Mouse (Mus musculus): ENCODE data around the gene Dusp10. TPM values are rescaled to one million over a fixed set of nuclear protein-coding genes. Genes with fewer than 3 reads are reported as not detected.

Dusp10 gene
- polyA plus RNA-seq, 2 experiments from 2014 or later, result 17.2 to 18.2 TPM

DNA sequence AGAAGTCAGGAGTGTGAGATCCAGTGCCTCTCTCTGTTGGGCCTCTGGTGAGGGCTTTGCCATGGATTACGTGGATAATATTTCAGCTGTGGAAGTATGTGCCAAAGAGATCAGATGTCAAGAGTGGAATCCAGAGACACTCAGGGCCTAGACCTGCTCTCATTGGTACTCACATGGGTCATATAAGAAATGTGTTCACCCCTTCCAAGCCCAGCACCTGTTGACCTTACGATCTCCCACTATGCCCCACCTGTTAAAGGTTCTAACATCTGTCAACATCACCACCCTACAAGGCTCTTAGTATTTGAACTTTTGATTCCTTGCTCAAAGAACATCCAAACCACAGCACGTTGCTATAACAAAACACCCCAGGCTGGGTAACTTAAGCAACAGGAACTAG is 46.7 kb downstream of the Dusp10 start:
- no peak for ATAC-seq

DNA sequence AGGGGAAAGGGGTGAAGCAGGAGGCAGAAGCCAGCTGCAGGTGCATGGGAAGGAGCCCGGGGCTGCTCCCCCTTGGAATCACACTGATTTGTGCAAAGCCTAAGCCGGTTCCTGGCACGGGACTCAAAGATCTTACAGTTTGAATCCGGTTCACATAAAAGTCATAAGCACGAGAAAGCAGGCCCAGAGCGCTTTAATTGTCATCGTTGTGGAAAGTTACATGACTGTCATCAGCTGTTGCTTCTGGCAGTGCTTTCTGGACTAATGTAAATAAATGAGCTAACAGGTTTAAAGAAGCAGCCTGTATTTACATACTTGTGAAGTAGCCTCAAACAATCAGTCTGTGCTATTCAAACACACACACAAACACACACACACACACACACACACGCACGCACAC is 47.3 kb downstream of the Dusp10 start:
- ATAC-seq, result no peak

DNA sequence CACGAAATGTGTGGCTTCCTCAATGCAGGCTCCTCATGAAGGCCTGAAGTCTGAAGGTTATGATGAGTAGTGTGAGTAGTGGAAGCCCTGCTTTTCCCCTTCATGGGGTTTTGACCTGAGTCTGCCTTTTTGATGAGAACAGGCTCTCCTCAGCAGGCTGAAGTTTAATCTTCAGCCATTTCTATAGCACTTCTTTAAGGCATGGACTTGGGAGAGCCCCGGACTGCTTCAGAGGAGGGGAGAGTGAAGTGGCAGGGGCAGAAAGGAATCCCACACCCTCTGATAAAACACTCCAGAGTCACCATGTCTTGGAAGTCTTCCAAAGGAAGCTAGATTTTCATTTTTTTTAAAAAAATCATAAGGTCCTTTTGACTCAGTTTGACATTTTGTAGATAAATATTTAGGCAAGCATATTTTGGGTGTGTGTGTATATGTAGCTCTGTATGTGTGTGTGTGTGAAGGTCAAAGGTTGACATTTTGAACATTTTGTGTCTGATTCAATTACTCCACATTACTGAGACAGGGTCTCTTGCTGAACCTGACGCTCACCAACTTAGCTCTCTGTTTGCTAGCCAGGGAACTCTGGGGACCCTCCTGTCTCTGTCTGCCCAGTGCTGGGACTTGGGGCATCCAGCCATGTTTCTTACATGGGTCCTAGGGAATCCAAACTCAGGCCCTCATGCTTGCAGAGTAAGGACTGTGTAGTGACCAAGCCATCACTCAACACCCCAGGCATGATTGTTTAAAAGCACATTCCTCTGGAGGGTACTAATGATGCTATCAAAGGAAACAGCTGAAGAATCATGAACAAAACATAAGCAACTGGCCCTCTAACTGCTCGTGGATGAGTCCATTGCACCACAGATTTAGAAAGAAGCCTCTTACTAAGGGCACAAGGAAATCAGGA is 48.0 kb downstream of the Dusp10 start:
- no peak for ATAC-seq

DNA sequence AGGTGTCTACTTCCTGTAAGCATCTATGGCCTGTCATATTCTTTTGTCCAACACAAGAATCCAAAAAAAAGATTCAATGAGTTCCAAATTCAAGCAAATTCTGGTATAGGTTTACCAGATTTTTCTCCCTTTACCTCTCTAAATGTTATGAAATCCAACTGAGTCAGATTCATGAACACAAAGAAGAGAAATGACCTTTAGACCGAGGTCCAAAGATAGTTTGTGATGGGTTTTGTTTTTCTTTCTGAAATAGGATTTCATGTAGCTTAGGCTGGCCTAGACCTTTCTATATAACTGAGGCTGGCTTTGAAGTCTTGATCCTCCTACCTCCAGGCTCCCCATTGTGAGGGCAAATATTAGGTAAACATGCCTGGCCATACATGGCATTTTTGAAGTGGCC is 48.8 kb downstream of the Dusp10 start:
- ATAC-seq, result no peak

- peak; percentile 68 for ATAC-seq
Measured at GRCm38 (mm10) chr1:184064306-184064705, 51.2 kb downstream of the Dusp10 start.

DNA sequence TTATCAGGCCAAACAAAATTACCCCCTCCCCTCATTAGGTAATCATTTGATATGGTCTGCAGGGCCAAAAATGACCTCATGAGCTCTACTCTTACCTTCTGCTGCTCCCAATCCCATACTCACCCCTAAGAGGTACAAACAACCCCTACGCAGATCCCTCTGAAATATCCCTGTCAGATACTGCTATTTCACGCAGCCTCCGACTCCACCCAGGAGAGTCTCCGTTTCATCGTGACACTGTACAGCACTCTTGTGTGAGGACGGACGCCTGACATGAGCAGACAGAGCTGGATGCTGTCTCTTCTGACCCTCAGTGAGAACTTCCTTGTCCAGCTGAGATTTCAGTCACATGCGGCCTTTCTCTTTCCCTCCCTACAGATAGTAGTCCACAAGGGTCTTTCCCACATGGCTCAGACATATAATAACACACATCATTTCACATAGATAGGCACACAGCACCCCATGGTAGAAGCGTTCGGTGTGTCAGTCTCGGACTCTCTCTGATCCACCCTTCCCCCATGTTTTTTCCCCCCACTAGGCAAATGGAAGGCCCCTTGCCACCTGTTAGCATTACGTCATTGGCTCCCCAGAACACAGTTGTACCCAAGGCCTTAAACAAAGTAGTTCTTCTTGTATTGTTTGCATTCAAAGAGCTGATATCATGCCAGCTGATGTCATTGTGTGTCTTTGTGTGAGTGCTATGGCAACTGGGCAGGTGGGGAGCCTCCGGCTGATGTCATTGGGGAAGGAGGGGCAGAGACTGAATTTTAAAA is 52.7 kb downstream of the Dusp10 start:
- no peak for ATAC-seq

GRCm38 (mm10) chr1:184066460-184067287 is 53.6 kb downstream of the Dusp10 start:
- ATAC-seq, result no peak

DNA sequence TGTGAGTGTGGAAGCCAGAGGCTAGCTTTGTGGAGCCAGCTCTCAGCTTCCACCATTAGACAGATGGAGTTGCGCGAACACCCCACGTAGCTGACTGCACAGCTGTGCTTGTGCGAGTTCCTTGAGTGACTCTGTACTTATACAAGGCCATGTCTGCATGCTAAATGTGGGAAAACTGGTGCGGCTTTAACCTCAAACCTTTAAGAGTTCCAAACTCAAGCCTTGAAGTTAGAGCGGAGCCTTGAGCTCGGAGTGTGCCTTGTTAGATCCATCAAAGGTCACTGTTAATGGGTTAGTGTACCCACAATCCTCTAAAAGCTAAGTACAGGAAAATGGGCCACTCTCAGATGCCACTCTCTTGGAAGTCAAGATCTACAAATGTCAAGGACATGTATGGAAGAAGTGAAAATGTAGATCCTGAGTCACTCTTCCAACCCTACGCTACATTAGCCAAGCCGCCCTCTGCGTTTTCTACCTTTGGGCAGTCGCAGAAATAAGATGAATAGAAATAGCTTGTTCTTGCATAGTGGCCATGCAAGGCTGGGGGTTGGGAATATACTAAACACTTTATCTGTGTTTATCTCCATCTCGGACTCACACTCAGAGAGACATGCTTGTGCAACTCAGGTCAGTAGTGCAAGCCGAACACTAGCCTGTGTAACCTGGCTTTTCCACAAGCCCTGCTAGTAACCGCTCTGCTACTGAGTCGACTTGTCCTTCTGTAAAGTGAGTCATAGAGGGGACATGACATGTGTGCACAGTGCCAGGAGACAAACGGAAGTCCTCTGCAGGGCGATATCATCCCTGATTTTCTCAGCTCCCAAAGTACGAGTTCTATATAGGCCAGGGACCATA is 54.8 kb downstream of the Dusp10 start:
- ATAC-seq, result no peak

DNA sequence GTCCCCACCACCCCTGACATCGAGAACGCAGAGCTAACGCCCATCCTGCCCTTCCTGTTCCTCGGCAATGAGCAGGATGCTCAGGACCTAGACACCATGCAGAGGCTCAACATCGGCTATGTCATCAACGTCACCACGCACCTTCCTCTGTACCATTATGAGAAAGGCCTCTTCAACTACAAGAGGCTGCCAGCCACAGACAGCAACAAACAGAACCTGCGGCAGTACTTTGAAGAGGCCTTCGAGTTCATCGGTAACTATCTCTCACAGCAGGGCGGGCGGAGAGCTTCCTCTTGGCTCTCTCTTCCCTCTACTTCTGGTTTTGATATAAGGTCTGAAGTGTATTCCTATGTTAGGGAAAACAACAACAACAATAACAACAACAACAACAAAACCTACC is 55.9 kb downstream of the Dusp10 start:
- no peak for ATAC-seq

- no peak for ATAC-seq
Measured at GRCm38 (mm10) chr1:184076065-184076464, 63.0 kb downstream of the Dusp10 start.

- ATAC-seq, result no peak
Measured at GRCm38 (mm10) chr1:184076756-184077155, 63.7 kb downstream of the Dusp10 start.

DNA sequence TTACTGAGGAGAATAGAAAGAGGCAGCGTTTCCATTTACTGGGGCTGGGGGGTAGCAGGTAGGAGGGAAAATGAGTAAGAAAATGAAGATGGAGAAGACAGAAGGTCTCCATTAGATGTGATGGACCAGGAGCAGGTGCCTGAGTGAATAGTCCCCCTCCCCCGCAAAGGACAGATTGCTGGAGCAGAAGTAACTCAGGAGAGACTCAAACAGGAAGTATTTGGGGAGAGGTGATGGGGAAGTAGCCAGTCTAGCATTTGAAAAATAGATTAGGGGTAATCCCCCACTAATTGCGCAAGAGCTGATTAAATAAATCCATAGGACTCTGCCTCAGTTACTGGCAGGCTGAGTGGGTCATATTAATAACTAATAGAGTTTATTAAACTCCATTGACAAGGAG is 66.2 kb downstream of the Dusp10 start:
- ATAC-seq, result no peak

DNA sequence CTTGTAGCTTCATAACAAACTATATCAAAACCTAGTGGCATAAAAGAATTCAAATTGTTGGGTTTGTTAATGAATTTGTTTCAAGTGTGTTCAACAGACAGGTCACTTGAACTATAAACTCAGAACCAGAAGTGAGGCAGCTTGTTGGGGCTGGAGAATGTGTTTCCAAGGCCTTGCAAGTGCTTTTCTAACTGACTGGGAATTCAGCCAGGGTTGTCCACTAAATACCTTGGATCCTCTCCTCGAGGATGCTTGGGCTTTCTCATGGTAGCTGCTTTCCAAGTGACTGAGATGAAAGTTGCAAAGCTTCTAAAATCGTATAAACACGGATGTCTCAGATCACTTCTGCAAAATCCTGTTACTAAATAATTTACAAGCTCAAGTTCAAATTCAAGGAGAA is 69.6 kb downstream of the Dusp10 start:
- ATAC-seq, result no peak

DNA sequence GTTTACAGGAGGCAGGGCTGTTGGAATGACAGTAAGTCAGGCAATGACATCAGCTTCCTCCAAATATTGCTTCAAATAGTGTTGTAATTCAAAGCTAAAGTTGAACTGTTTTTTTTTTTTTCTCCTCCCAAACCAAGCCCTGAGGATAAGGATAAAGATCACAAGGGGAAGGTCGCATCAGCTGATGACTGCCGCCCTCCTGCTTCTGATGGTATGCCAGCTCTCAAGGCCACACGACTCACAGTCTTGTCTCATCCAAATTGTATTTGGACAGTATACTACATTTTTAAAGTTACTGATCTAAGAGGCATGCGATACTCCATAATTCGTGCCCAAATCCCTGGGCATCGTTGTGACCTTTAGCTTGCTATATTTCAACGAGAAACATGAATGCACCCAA is 70.1 kb downstream of the Dusp10 start:
- no peak for ATAC-seq

DNA sequence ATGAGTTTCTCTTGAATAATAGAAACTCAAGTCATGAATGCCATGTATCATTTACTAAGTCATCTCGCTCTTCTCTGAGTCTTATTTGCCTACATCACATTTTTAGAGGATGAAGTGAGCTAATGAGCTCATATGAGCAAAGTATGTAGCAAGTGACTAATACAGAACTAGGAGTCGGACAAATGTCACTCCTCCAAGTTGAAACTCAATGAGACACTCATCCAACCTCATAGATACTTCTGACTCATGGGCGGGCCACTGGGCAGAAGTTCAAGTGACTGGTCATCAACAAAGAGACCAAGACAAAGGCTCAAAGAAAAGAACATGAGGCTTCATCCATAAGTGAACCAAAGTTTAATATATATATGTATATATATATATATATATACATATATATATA is 71.9 kb downstream of the Dusp10 start:
- ATAC-seq, result no peak

DNA sequence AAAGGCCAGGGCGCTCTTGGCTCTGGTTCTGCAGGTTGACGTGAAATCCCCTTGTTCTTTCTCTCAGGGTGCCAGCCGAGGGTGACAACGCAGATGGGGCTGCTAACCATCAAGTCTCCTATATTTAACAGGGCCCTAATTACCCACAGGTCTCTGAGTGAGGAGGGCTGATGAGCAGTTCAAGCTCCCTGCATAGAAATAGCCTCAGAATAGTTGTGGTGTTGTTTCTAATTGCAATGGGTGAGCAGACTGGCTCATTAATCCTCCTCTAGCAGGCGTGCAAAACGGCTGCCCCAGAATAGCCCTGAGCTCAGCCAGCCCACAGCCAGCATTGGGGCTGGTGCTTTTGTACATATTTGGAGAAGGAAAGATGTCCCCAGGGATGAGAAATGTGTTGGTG is 77.4 kb downstream of the Dusp10 start:
- ATAC-seq, result no peak

DNA sequence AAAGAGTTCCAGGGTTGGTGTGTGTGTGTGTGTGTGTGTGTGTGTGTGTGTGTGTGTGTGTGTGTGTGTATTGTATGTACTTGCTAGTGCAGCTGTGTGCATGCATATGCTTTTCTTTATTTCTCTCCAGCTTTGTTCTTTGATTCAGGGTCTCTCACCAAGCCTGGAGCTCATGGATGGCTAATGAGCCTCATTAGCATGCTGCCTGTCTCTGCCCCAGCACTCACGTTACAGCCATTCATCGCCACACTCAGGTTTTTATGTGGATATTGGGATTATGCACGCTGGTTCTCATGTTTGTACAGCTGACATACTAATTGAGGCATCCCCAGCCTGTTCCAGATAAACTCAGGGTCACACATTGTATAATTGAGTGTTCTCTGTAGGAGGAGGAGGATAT is 81.8 kb downstream of the Dusp10 start:
- ATAC-seq, result no peak

- ATAC-seq, result peak; percentile 5
Measured at GRCm38 (mm10) chr1:184100414-184100813, 87.3 kb downstream of the Dusp10 start.

- peak; percentile 63 for ATAC-seq
Measured at GRCm38 (mm10) chr1:184100927-184101749, 88.0 kb downstream of the Dusp10 start.

- ATAC-seq, result no peak
Measured at GRCm38 (mm10) chr1:184101750-184102046, 88.6 kb downstream of the Dusp10 start.

GRCm38 (mm10) chr1:184106832-184107231 is 93.7 kb downstream of the Dusp10 start:
- no peak for ATAC-seq

Data from activated CD4-positive, CD25-positive, alpha-beta regulatory T cell, adult 4 months (primary cell).